Mouse (Mus musculus) brain, adult 2 months (tissue): ENCODE data around the gene Shb.

Experiments
- DNase-seq: peaks from one replicate; pipeline ENCODE4 v3.0.0; 2011; ENCODE audit warnings: low read depth, low spot score

Shb gene

DNA sequence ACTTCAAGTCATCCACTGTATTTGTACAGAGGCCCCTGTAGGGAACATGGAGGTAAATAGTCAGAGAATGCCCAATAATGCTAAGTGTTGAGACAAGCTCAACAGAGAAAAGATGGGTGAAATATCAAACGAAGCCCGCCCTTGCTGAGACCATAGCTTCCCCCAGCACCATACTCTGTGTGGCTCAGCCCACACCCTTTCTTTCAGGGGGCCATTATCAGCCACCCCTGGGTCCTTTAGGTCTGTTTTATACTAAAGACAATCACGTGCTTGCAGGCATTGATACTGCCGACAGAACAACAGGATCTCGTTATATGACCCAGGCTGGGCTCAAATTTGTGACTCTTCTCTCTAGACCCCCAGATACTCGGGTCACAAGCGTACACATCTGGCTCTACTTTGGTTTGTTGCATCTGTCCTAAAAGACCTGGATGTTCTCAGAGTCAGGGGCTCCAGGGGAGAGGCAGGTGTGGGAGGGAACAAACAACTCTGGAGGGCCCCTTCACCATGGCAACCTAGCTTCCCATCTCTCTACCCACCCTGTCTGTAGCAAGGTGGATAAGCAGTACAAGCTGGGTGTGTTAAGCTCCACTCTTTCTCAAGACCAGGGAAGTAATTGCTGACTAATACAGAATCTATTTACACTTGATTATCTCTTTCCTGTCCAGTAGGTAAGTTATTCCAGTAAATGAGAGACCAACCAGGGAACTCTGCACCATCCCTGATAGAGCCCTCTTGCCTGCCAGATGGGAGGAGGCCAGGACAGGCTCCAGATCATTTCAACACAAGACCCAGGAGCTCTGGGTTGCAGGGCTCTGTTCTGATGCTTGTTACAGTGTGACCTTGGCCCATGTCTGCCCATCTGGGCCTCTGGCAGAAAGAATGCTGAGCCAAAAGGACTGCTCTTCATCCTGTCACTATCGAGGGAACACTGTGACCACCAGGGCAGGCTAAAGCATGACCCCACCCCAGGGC is 48.7 kb downstream of the Shb start:
- DNase-seq = no peak

DNA sequence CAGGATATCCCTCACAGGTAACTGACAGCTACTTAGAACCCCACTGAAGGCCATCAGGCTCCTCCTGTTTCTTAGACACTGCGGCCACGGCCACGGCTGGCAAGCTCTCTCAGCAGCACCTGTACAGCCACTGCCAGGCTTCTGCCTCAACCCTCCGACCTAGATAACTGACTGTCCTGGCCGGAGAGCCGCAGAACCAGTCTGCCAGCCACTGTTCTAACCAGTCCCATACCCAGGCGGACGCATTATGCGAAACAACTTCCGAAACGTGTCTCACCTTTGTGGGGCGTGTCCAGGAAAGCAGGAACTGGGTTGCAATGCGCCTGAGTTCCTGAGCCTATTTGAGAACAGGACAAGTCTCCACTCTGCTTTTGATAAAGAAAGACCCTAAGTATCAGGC is 50.0 kb downstream of the Shb start:
- no peak for DNase-seq

DNA sequence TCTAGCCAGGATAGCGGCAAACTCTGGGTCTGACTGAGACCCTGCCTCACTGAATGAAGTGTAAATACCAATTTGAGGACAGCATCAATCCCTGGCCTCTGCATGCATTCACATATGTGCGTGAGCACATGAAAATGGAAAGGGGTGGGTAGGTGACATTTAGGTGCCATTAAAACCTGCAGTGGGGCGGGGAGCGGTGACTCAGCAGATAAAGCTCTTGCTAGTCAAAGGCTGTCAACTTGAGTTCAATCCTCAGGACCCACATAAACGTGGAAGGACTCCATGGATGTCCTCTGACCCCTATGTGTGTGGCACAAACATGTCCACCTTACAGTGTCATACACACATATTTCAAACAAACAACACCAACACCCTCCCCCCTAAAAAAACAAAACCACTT is 50.8 kb downstream of the Shb start:
- no peak for DNase-seq

DNA sequence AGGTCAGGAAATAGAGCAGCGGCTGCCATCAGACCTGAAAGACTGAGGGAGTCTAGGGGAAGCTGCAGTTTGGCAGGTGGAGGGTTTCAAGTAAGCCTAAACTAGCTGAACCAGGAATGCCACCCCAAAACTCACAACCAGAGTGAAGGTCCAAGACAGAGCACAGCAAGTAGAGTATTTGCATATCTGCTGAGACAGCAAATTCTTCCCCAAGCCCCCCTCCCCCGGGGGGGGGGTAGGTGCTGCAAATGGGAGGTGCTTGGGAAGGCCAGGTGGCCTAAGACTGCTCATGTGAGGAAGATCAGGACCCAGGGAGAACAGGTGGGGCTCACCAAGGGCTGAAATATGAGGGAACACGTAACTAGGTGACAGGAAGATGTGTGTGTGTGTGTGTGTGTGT is 51.7 kb downstream of the Shb start:
- DNase-seq = no peak

DNA sequence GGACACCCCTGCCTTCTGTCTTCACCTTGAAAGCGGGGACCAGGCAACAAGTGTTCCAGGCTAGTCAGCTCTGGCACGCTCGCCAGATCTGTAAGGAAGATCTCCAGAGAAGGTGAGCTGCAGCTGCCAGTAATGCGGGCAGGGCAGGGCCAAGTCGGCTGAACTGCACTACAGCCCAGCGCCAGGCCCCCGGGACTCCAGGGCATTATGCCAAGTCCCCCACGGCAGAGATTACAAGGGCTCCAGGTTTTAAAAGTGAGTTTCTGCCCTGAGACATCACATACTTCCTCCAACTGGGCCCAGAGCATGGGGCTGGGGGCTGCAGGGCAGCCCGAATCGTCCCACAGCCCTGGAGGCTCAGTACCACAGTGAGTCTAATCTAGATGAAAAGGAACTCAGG is 52.8 kb downstream of the Shb start:
- no peak for DNase-seq

DNA sequence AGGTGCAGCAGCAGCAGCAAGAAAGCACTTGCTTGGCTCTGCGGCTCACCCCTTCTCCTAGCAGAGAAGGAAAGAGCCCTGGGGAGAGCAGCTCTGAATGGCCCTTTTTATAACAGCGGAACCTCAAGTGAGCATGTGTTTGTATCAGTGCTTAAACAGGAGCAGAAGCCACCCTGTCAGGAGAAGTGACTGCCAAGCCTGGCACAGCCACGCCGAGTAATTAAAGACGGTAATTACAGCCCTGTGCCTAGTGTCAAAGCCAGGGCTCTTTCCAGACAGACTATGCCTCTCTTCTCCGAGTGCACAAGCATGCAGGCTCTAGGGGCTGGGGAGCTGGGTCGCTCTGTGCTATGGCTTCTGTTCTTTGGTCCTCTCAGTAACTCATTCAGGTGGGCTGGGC is 54.1 kb downstream of the Shb start:
- DNase-seq = peak; percentile 85

DNA sequence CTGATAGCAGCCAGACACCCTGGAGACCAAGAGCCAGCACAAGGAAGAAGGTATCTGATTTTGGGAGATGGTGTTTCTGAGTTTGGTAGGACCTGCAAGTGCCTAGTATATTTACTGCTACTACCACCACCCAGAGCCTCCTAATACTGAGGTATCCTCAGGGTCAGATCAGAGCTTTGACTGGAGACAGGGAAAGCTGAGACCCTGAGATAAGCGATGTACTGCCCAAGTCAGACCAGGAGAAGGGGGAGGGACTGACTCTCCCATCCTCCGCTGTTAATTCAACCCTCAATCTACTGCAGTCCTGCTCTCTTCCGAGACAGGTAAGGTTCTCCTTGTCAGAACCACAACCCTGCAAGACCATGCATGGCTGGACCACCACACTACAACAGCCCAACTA is 55.2 kb downstream of the Shb start:
- no peak for DNase-seq

DNA sequence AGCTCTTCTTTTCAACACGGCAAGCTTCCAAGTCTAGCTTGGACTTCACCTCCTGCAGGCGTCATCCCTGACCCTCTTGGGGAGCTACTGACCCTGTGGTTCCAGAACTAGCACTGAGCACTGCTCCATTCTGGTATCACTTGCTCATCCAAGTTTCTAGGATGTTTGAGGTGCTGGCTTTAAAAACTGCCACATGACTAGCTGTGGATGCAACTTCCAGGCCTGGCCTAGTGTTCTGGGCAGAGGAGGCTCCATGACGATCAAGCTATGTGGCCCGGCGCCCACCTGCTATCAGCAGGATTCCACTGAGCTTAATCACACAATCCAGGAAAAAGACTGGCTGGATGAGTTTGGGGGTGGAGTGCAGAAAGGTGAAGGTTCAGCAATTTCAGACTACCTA is 57.4 kb downstream of the Shb start:
- no peak for DNase-seq

DNA sequence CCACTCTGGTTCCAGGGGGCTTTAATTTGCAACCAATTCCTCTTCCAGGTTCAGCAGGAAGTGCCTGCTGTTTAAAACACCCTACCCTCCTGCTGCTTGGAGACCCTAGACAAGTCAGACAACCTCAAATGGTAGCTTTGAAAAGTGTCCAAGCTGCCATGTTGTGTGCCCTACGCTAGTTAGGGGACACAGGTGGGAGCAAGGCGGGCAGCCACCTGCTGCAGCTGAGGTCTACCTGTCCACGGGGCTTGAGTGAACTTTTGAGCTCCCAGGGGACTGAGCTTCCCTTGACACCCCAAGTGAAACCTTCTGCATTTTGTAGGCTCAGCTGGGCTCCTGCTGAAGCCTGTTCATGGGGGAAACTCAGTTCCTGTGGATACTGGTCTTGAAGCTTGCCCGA is 58.1 kb downstream of the Shb start:
- DNase-seq = no peak

DNA sequence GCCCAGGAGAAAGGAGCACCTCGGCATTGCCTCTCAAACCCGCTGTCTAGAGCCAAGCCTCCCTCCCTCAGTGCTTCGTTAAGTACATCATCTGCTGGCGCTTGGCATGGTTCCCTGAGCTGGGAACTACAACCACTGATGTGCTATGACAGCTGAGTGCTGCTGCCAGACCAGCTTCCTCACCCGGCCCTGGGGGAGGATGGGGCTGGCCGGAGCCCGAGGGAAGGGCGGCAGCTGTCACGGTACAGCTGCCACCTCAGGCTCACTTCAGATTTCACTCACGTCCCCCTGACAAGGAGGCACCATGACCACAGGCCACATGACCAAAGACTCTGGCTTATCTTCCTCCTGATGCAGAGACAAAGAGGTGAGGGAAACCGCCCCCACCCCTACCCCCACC is 59.1 kb downstream of the Shb start:
- DNase-seq = peak; percentile 94

DNA sequence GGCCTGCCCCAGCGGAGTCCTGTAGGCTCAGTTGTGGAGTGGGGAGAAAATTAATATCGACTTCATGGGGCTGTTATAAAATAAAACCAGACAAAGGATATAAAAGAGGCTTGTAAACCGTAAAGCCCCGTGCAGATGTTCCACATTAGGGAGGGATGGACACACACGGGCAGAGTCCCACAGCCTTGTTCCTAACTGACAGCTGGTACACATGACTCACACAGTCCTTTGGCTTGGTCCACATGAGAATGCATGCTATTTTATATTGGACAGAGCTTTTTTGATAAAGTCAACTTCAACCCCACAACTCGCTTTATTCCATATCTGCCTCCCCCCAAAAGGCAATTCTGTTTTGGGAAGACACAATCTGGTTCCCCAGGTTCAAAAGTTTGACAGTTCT is 59.6 kb downstream of the Shb start:
- peak; percentile 40 for DNase-seq

DNA sequence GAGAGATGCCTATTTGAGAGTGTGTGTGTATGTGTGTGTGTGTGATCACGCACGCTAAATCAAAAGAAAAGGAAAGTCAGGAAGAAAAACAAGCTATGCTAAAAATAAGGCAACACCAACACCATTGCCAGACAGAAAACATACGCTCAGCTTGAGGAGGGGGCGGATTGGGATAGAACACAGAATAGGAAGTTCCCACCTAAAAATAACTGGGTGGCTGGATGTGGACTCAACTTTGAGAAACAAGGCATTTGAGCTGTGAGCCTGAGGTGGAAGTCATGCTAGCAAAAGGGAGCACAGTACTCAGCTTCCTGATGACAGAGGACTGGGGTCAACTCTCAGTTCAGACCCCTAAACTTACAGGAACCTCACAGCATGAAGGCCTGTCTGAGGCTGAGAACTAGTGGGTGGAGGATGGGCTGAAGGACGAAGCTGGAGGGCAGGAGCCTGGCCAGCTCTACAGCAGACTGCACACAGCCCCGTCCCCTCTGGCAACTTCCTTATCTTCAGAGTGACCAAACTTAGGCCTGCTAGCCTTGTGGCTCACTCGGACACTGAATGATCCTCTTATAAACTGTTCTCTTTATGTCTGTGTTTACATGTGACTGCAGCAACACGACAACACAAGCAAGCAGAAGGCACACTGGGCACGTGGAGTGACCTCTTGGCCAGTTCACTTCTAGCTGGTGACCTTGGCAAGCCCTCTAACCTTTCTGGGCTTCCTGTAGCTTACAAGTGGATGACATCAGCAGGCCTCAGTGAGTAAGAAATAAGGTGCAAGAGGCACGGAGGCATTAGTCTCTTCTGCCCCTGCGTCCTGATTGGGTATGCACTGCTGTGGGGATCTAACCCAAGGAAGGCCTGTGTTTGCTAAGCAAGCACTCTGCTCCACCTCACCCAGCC is 60.4 kb downstream of the Shb start:
- peak; percentile 85 for DNase-seq

DNA sequence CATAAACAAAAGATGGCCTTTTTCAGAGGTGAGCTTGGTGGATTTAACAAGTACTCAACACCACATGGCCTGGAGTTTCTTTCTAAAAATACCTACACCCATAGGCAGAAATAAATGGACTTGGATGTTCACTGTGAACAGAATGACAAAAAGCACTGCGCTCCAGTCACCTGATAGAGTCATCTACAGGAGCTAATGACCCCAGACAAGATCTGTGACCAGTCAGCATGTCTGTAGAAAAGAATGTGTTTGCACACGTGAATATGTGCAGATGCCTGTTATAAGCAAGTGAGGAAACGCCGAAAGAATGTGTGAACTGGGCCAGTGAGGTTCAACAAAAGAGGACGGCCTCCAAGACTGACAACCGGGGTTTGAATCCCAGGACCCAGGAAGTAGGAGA is 63.2 kb downstream of the Shb start:
- DNase-seq = peak; percentile 36

DNA sequence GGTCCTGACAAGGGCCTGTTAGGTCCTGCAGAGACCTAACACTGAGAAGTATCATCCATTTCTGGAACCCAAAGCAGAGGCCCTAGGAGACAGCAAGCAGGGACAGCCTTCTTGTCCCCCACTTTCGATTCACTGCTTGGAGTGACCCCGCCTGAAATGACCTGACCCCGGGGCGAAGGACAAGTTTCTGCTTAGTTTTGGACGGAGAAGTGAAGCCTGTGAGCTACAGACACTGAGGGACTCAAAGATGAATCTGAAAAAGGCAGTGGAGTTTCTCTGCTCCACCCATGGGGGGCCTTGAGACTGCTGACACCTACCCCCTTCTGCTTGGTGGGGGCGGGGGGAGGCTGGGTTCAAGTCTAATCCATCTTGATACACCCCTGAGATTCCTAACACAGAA is 63.8 kb downstream of the Shb start:
- DNase-seq = no peak

DNA sequence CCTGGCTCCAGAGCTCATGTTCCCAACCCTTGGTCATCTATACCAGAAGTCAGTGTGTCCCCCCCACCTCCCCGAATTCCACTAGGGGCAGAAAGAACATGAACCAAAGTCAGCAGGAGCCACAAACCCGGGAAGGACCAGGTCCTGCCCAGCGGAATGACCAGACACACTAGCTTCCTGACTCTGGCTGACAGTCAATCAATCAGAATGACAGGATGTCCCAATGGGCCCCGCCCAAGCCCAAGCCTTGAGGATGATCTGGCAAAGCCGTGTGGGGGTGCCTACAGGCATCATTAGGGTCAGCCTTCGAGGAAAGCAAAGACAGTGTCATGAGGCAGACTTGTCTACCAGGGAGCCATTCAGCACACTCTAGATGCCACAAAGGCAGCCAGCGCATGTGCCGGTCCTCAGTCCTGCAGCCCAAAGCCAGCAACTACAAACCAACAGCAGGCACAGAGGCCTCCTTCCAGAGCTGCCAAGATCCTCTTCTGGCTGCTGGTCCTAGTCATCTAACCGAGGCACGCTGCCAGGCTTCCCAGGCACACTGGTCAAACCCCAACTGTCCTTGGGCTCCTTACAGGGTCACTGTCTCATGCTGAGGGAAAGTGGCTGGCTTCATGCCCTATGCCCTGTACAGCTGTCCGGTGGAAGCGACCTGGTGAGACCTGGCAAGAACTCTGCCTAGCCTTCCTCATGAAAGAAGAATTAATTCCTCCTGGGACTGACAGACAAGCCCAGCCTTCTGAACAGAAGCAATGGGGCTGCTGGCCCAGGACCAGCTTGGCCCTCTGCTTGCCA is 65.0 kb downstream of the Shb start:
- DNase-seq = peak; percentile 89

DNA sequence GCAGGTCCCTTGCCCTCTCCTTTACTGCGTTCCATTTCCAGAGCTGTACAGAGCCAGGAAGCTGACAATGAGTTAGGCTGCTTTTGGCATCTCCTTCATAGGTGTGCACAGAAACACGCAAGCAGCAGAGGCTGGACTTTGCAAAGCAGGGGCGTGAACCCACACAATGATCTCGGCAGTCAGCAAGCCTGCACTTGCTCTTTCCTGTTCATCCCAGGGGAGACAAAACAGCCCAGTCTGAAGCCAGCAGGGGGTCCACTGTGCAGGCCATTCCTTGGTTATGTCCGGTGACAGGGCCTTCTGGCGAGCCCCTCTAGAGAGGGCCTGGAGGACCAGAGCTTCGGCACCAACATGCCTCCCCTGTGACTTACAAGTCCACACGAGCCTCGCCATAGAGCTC is 67.3 kb downstream of the Shb start:
- DNase-seq = no peak

DNA sequence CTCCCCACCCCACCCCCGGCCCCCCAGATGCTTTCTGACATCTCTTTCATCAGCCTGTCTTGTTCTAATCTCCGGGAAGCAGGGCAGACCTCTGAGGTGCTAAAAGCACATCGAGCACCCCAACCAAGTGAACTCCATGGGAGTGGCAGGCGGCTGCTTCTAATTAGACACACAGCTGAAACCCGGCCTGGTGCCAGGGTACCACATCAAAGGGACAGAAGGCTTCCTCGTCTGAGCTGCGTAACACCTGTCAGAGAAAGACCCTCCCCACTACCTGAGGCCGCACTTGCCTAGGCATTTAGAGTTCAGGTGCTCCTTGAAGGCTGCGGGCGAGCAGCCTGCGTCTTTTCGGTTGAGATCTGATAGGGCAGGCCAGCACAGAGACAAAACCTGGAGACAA is 67.7 kb downstream of the Shb start:
- no peak for DNase-seq

DNA sequence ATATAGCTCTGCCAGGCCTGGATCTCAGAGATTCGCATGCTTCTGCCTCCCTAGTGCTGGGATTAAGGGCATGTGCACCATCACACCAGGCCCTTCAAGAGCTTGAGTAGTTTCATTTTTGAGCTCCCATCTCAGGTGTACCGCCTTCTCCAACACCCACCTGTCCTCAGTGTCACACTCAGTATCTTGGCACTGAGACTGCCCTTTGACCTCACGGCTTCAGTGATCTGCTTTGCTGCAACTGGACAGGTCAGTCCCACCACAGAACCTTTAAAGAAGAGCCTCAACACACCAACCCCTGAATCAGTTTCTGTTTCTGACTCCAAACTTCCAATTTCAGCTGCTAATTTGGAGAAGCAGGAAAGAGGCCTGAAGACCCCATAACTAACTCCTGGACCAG is 68.1 kb downstream of the Shb start:
- no peak for DNase-seq

DNA sequence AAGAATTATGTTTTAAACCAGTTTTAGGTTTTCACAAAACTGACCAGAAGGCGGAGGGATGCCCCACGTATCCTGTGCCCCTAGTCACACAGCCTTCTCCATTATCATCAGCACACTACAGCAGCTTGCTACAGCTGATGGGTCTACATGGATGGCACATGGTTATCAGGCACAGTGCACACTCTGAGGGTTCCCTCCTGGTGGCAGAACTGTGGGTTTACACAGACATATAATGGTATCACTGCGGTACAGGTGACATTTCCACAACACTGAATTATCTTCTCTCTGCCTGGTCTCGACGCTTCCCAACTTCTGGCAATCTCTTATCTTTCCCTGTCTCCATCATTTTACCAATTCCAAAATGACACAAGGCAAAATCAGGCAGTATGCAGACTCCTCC is 69.6 kb downstream of the Shb start:
- no peak for DNase-seq

DNA sequence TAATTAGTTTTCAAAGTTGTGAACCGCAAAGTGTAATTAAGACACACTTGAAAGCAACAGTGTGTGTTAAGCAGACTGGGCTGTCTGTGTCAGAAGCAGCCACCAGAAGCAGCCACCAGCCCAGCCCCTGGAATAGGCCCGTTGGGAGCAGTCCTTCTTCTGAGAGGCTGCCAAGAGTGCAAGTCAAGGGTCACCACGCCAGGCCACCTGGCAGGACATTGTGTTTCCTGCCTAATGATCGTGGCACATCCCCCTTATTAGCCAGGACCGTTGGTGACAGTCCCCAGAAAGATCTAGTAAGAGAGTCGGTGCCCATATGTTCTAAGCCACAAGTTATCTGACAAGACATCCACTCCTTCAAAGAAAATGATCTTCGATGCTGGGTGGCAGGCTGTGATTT is 70.6 kb downstream of the Shb start:
- no peak for DNase-seq

DNA sequence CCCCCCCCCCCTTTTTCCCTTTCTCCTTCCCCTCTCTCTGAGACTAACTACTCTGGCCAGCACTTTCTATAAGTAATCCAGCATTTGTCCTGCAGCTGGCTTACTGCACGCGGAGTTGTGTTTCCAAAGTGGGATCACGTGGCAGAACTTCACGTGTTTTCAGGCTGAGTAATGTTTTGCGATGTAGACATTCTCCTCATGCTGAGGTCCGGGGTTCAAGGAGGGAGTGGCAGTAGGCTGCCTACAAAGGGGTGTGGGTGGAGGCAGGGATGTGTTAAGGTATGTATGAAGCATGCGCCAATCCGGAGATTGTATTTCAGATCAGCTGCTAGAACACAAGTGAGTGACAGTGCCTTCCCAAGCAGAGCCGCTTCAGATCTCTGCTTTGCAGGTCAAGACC is 72.9 kb downstream of the Shb start:
- peak; percentile 46 for DNase-seq

DNA sequence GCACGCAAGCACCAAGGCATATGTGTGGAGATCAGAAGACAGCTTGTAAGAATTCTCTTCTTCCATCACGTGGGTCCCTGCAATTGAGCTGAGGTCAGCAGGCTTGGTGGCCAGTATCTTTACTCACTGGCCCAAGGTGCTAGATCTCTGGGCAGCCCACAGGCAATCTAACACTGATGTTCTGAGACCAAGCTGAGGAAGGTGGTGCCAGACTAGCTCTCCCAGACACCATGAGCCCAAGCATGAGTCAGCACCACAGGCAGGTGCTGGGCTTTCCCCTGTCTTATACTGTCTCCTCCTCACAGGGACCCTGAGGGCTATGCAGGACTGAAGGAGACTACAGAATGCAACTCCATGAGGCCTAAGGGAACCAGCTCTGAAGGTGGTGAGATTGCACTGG is 74.7 kb downstream of the Shb start:
- DNase-seq = no peak
